Mouse (Mus musculus) urinary bladder, postnatal 10 days (tissue): ENCODE data around the gene Onecut3.
A peak's percentile ranks its signal among the peaks of the same experiment; 100 is the strongest.

Source experiments
- DNase-seq: peaks from one replicate; pipeline ENCODE4 v3.0.0; 2022; ENCODE audit warnings: low spot score

The Onecut3 gene

GRCm38 (mm10) chr10:80553997-80554396 is 59.4 kb downstream of the Onecut3 start:
- DNase-seq: no peak

GRCm38 (mm10) chr10:80557346-80557965 is 62.8 kb downstream of the Onecut3 start:
- DNase-seq: no peak

- DNase-seq: no peak
These were observed 64.8 kb downstream of the Onecut3 start for GRCm38 (mm10) chr10:80559431-80559830.

- DNase-seq: no peak
These were observed 66.0 kb downstream of the Onecut3 start for GRCm38 (mm10) chr10:80560621-80561020.

- peak; percentile 72 for DNase-seq
These were observed 66.7 kb downstream of the Onecut3 start, which contains the start of gene Rexo1 for GRCm38 (mm10) chr10:80561116-80561944. Gene Rexo1 (minus strand): TSS chr10:80561560.

GRCm38 (mm10) chr10:80566375-80567092 is 71.9 kb downstream of the Onecut3 start:
- peak; percentile 57 for DNase-seq
